Mouse (Mus musculus) lung, postnatal 0 days (tissue): ENCODE data around the gene Ugt1a6a. TPM values are rescaled to one million over a fixed set of nuclear protein-coding genes. Genes with fewer than 3 reads are reported as not detected.
"Not testable (repeated sequence)": the region's sequence is repeated elsewhere in the genome, so short reads cannot be mapped to it uniquely, and the experiment has no call there.

Source experiments
- ATAC-seq: fragments of 200-750 bp; cut with Nextera tagmentation; 2 replicates; pipeline ENCODE4 v1.8.0; 2017; ENCODE audit warnings: moderate library complexity
- DNase-seq: peaks from one replicate; pipeline ENCODE4 v3.0.0-alpha.2; 2016; ENCODE audit warnings: low spot score
- H3K27ac ChIP-seq: fragments of 300-500 bp; sonication (generic); 2 replicates; pipeline ENCODE4 v1.5.1; 2014; ENCODE audit warnings: antibody characterized with exemption, mild to moderate bottlenecking, low read length, mixed read lengths
- H3K27me3 ChIP-seq: fragments of 300-500 bp; sonication (generic); replicated peaks from 2 replicates; pipeline ENCODE4 v1.6.1; 2014; ENCODE audit warnings: low read length, mixed read lengths; ENCODE audit not compliant: insufficient read depth
- H3K36me3 ChIP-seq: fragments of 300-500 bp; sonication (generic); 2 replicates; pipeline ENCODE4 v1.6.1; 2014; ENCODE audit warnings: low read length, mixed read lengths; ENCODE audit not compliant: insufficient read depth
- H3K4me1 ChIP-seq: fragments of 300-500 bp; sonication (generic); 2 replicates; pipeline ENCODE4 v1.6.1; 2014; ENCODE audit warnings: antibody characterized with exemption, low read depth, low read length, mixed read lengths; ENCODE audit not compliant: insufficient read depth
- H3K4me2 ChIP-seq: fragments of 300-500 bp; sonication (generic); replicated peaks from 2 replicates; pipeline ENCODE4 v1.6.1; 2014; ENCODE audit warnings: low read depth, mild to moderate bottlenecking, low read length, moderate library complexity, mixed read lengths
- H3K4me3 ChIP-seq: fragments of 300-500 bp; sonication (generic); 2 replicates; pipeline ENCODE4 v1.5.1; 2014; ENCODE audit warnings: low read depth, low read length
- H3K9ac ChIP-seq: fragments of 300-500 bp; sonication (generic); replicated peaks from 2 replicates; pipeline ENCODE4 v1.6.1; 2014; ENCODE audit warnings: low read depth, mild to moderate bottlenecking
- H3K9me3 ChIP-seq: fragments of 300-500 bp; sonication (generic); 2 replicates; pipeline ENCODE4 v1.6.1; 2016; ENCODE audit warnings: low read length, mixed read lengths
- CTCF ChIP-seq: IDR thresholded peaks from 2 replicates; pipeline ENCODE4 v1.5.1; 2016; ENCODE audit warnings: antibody characterized with exemption, mild to moderate bottlenecking
- EP300 ChIP-seq: IDR thresholded peaks from 2 replicates; pipeline ENCODE4 v1.6.1; 2016; ENCODE audit warnings: antibody characterized with exemption, mild to moderate bottlenecking, control low read depth
- WGBS: fragments of 180-500 bp; shearing (Covaris S2); extraction: QIAGEN DNeasy Blood & Tissue Kit; methylation state at CpG from one replicate; pipeline ENCODE4 v1.1.7; 2014; 5-methylcytosine and 5-hydroxymethylcytosine counted together
- polyA plus RNA-seq: library from polyadenylated mRNA; unstranded; fragments of >200 nt; fragmentation: Nextera tagmentation; extraction: Ambion mirVana; gene quantifications from 2 replicates; pipeline ENCODE4 v1.2.1, GENCODE M21; 2015

The Ugt1a6a gene
- polyA plus RNA-seq, 1 experiment from 2014 or later, result 39.9 TPM

DNA sequence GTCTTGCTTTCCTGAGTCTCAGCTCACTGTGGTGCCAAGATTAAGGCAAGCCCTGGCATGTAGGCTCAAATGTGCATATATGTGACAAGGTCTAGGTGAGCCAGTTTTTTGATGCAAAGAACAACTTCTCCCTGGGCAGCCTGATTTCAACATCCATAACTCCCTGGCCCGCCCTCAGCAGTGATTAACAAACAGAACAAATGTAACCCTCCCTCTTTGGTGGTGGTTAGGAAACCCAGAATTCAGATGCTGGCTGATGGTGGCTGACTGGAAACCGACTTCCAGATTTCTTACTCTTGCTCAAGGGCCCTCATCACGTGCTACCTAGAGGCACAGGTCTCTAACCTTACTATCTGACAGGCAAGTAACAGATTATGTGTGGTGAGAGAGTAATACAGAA, 31.6 kb upstream of the Ugt1a6a start, which contains the start of gene Ugt1a6b:
TSS of gene Ugt1a6b (plus strand) at position 234 of the 400 bp plus-strand sequence.
- DNase-seq (peak; percentile 68), ATAC-seq (peak; percentile 85)
- not testable (repeated sequence) for H3K27ac ChIP-seq, H3K36me3 ChIP-seq, H3K27me3 ChIP-seq, H3K9ac ChIP-seq, H3K4me2 ChIP-seq, H3K9me3 ChIP-seq, H3K4me1 ChIP-seq, H3K4me3 ChIP-seq
- peak; percentile 24; the same call in 1 of the 2 replicates for TF ChIP-seq EP300
- 28% methylated on average over 2 of the region's 3 CpGs for WGBS

GRCm38 (mm10) chr1:88103697-88104468, 30.7 kb upstream of the Ugt1a6a start:
- not testable (repeated sequence) for H3K4me1 ChIP-seq, H3K27me3 ChIP-seq, H3K9ac ChIP-seq, H3K27ac ChIP-seq, H3K4me3 ChIP-seq, H3K9me3 ChIP-seq, H3K36me3 ChIP-seq, H3K4me2 ChIP-seq
- ATAC-seq (peak; percentile 87), DNase-seq (peak; percentile 59)
- 58% methylated on average over 4 of the region's 5 CpGs for WGBS

DNA sequence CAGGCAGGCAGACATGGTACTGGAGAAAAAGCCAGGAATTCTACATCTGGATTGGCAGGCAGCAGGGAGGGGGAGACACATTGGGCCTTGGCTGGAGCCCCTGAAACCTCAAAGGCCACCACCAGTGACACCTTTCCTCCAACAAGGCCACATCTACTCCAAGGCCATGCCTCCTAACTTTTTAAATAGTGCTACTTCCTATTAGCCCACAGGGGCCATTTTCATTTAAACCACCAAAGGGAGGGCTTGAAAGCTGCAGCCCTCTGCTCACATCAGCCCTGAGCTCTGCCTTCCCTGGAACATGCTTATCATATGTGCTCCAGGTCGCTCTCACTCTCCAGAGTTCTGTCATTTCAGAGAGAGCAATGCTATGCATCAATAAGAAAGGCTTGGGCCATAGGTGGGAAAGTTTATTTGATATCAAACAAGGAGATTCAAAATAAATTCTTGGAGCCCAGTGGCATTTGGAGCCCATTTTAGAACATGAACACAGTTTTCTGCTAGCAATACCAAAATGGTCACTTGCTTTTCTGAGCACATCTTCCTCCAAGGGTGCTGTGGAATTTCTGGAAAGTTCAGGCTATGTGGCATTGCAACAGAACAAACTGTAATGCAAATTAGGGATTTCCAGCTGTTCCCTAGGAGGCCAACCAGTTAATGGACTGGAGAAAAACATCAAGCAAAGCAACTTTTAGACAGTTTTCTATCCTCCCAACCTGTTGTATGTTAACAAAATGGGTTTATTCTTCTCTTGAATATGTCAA, 29.8 kb upstream of the Ugt1a6a start:
- H3K4me3 ChIP-seq, result no peak overlapping the region
- DNase-seq (peak; percentile 59), ATAC-seq (no peak)

GRCm38 (mm10) chr1:88105656-88106055, 29.0 kb upstream of the Ugt1a6a start:
- 43% methylated on average over 2 of the region's 2 CpGs for WGBS
- TF ChIP-seq CTCF (no peak), EP300 (no peak)
- H3K4me3 ChIP-seq, result no peak overlapping the region
- no peaks in the 10 kb centered on the region for H3K9me3 ChIP-seq
- DNase-seq (no peak), ATAC-seq (no peak)
- no peaks in the 10 kb centered on the region for H3K36me3 ChIP-seq
- no peaks in the 10 kb centered on the region for H3K27me3 ChIP-seq
- H3K4me2 ChIP-seq, result no peak overlapping the region
- H3K4me1 ChIP-seq, result no peaks in the 10 kb centered on the region
- H3K27ac ChIP-seq, result no peak overlapping the region
- H3K9ac ChIP-seq, result no peak overlapping the region

More for the DNA sequence above, 29.8 kb upstream of the Ugt1a6a start:
- no peak for TF ChIP-seq EP300
- no peak for TF ChIP-seq CTCF
- H3K9me3 ChIP-seq, result no peaks in the 10 kb centered on the region
- no peak overlapping the region for H3K27ac ChIP-seq
- WGBS, result 80% methylated on average over 1 of the region's 1 CpGs
- no peaks in the 10 kb centered on the region for H3K4me1 ChIP-seq
- H3K4me2 ChIP-seq, result no peak overlapping the region
- H3K36me3 ChIP-seq, result no peaks in the 10 kb centered on the region
- no peak overlapping the region for H3K9ac ChIP-seq
- no peaks in the 10 kb centered on the region for H3K27me3 ChIP-seq

GRCm38 (mm10) chr1:88109027-88109557, 25.5 kb upstream of the Ugt1a6a start:
- H3K4me2 ChIP-seq, H3K27ac ChIP-seq, H3K4me3 ChIP-seq, H3K9ac ChIP-seq, H3K4me1 ChIP-seq, H3K27me3 ChIP-seq, DNase-seq, H3K9me3 ChIP-seq, H3K36me3 ChIP-seq: not testable (repeated sequence)
- peak; percentile 61 for ATAC-seq
- 57% methylated on average over 2 of the region's 2 CpGs for WGBS

DNA sequence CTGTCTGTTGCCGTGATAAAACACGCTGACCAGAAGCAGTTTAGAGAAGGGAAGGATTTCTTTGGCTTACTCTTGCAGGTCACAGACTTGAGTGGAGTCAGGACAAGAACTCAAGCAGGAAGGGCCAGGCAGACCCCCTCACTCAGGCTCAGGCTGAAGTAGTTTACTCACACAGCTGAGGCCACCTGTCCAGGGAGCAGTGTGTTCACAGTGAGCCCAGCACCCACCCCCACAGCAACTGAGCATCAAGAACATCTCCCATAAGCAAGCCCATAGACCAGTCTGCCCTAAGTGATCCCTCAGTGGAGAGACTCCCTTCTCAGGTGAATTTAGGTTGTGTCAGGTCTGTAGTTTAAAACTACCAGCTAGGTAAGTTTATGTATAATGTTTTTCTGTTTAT, 25.0 kb upstream of the Ugt1a6a start:
- H3K4me1 ChIP-seq, H3K4me3 ChIP-seq, DNase-seq, H3K27me3 ChIP-seq, H3K9ac ChIP-seq, H3K27ac ChIP-seq, ATAC-seq, H3K9me3 ChIP-seq, H3K4me2 ChIP-seq, H3K36me3 ChIP-seq: not testable (repeated sequence)
- WGBS, result 35% methylated on average over 2 of the region's 2 CpGs

DNA sequence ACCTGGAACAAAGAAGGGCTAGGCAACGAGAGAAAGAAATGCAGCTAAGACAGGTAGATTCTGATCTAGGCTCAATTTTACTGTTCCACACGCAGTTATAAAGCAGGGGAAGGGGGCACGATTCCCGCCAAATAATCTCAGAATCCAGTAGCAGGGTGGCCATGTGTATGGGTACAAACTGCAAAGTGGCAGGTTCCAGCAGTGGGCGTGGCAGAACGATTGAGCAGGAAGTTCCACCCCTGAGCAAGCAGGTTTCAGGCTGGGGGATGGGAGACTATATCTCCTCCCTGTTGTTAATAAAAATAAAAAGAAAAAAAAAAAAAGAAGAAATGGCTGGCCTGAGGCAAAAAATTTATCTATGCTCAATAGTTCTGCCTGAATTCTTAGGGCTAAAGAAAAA, 21.8 kb upstream of the Ugt1a6a start:
- DNase-seq, H3K27me3 ChIP-seq, H3K36me3 ChIP-seq, H3K9me3 ChIP-seq, H3K4me1 ChIP-seq, H3K4me3 ChIP-seq, H3K9ac ChIP-seq, H3K4me2 ChIP-seq, ATAC-seq, H3K27ac ChIP-seq: not testable (repeated sequence)
- WGBS, result 95% methylated on average over 6 of the region's 6 CpGs
